Mouse (Mus musculus): ENCODE results near the gene Cyp4a32. TPM values are rescaled to one million over a fixed set of nuclear protein-coding genes. Genes with fewer than 3 reads are reported as not detected.

Gene Cyp4a32
- polyA plus RNA-seq, 1 experiment from 2014 or later, result not detected

Other genes starting within 250 kb of the Cyp4a32 start
- not detected in 2 replicates for gene Cyp4a12b, start 189.3 kb upstream of the Cyp4a32 start, polyA plus RNA-seq (2016; fragmentation: Nextera tagmentation; extraction: Ambion mirVana)
- not detected in 2 replicates for gene Cyp4a30b, start 148.4 kb upstream of the Cyp4a32 start, polyA plus RNA-seq (2016; fragmentation: Nextera tagmentation; extraction: Ambion mirVana)
- not detected in 2 replicates for gene Cyp4a14, start 104.8 kb upstream of the Cyp4a32 start, polyA plus RNA-seq (2016; fragmentation: Nextera tagmentation; extraction: Ambion mirVana)
- not detected in 2 replicates for gene Cyp4a10, start 82.7 kb upstream of the Cyp4a32 start, polyA plus RNA-seq (2016; fragmentation: Nextera tagmentation; extraction: Ambion mirVana)
- not detected in 2 replicates for gene Cyp4a31, start 37.3 kb upstream of the Cyp4a32 start, polyA plus RNA-seq (2016; fragmentation: Nextera tagmentation; extraction: Ambion mirVana)
- not detected in 2 replicates for gene Cyp4b1, start 46.8 kb downstream of the Cyp4a32 start, polyA plus RNA-seq (2016; fragmentation: Nextera tagmentation; extraction: Ambion mirVana)
- 33.5 and 34.2 TPM in 2 replicates for gene Efcab14, start 136.8 kb downstream of the Cyp4a32 start, polyA plus RNA-seq (2016; fragmentation: Nextera tagmentation; extraction: Ambion mirVana)
- gene Tex38, start 180.0 kb downstream of the Cyp4a32 start, polyA plus RNA-seq (2016; fragmentation: Nextera tagmentation; extraction: Ambion mirVana), result 0.25 and 0.26 TPM in 2 replicates
- 47.3 and 56.5 TPM in 2 replicates for gene Atpaf1, start 183.8 kb downstream of the Cyp4a32 start, polyA plus RNA-seq (2016; fragmentation: Nextera tagmentation; extraction: Ambion mirVana)
- 2.8 and 3.5 TPM in 2 replicates for gene Mob3c, start 227.1 kb downstream of the Cyp4a32 start, polyA plus RNA-seq (2016; fragmentation: Nextera tagmentation; extraction: Ambion mirVana)
- 23.0 and 23.6 TPM in 2 replicates for gene Mknk1, start 238.2 kb downstream of the Cyp4a32 start, polyA plus RNA-seq (2016; fragmentation: Nextera tagmentation; extraction: Ambion mirVana)

Measured in embryonic facial prominence, embryonic 10.5 days (tissue).